Mouse (Mus musculus): ENCODE measurements around the gene Nxpe4. TPM values are rescaled to one million over a fixed set of nuclear protein-coding genes. Genes with fewer than 3 reads are reported as not detected.

Gene Nxpe4
- polyA plus RNA-seq, 1 experiment from 2014 or later: 4.7 TPM

DNA sequence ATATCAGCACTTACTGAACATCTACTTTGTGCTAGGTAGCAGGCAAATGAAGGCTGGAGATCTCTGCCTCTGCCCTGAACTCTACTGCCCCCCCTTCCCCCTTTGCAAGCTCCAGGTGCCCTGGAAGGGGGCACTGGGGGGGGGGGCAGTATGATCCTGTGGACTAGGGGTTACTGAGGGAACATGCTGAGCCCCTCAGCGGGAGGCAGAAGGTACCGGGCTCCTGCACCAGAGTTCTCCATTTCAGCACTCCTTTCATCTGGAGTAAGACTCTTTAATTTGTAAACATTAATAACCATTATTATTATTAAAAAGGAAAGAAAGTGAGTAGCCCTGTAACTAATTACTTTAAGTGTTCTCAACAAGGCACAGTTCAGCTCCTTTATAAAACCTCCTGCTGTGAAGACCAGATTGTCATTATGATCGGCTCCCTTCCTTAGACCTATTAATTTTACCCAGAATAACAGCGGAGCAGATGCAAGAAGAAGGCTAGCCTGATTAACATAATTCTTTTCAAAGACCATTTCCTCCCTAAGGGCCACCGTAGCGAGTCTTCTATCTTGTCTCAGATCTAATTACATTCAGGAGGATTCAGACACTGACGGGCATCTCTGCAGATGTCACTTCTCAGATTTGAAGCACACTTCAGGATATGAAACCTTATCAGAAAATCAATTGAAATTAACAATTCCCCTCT lies 21.0 kb downstream of the Nxpe4 start:
- H3K27me3 ChIP-seq (ENCODE audit: control insufficient read depth, insufficient read depth, low read length): no peaks in the 10 kb centered on the region
- WGBS: 71% methylated on average over 7 of the region's 7 CpGs
- no peaks in the 10 kb centered on the region for H3K4me1 ChIP-seq (ENCODE audit: control insufficient read depth, insufficient read depth, low read length)
- H3K36me3 ChIP-seq (ENCODE audit: control insufficient read depth, insufficient read depth): no peaks in the 10 kb centered on the region
- H3K9me3 ChIP-seq (replicated peaks; ENCODE audit: control insufficient read depth, low read length): no peaks in the 10 kb centered on the region
- H3K4me3 ChIP-seq (ENCODE audit: low read length): no peak overlapping the region
- ATAC-seq (replicated peaks; ENCODE audit: extremely low read depth, insufficient read depth, low FRiP score): no peak
- no peak overlapping the region for H3K27ac ChIP-seq (ENCODE audit: low read length)
- no peak overlapping the region for H3K4me2 ChIP-seq (ENCODE audit: low read depth, low read length)
- H3K9ac ChIP-seq (ENCODE audit: low read length): no peak overlapping the region

DNA sequence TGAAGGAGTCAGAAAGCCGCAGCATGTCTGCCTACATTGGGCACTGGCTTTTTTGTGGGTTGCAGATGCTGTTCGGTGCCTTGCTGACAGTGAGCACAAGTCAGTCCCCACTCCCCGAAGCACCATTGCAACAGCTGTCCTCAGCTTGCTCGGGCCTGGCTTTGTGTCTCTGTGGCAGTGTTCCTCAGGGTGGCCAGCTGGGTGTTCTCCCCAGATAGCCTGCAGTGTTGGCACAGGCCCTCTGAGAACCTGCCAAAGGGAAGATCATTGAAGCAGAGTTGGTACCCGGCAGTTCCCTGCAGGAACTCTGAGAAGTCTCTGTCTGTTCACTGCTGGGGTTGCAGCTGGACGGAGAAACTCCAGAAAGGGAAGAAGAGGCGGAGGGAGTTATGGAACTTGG lies 22.5 kb downstream of the Nxpe4 start:
- Histone ChIP-seq H3K4me1 (ENCODE audit: control insufficient read depth, insufficient read depth, low read length) (no peaks in the 10 kb centered on the region), H3K27me3 (ENCODE audit: control insufficient read depth, insufficient read depth, low read length) (no peaks in the 10 kb centered on the region)

DNA sequence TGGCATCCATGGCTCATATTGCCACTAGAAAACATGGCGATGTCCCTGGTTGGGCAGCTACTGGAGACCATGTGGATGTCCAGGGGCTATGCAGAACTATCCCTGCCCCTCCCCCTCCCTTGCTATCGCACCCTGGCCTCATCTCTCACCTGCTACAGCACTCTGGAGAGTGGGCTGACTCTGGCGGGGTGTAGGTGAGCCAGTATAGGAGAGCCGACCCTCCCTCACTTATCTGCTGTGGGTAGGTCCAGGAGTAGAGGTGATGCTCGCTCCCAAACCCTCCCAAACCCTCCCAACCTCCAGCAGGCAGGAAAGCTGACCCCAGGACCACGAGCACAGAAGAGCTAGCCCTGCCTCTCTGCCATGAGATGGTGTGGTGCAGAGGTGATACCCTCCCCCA lies 27.0 kb downstream of the Nxpe4 start:
- Histone ChIP-seq H3K9ac (ENCODE audit: low read length) (no peak overlapping the region), H3K9me3 (replicated peaks; ENCODE audit: control insufficient read depth, low read length) (no peaks in the 10 kb centered on the region), H3K4me2 (ENCODE audit: low read depth, low read length) (no peak overlapping the region), H3K27ac (ENCODE audit: low read length) (no peak overlapping the region), H3K27me3 (ENCODE audit: control insufficient read depth, insufficient read depth, low read length) (no peaks in the 10 kb centered on the region), H3K36me3 (ENCODE audit: control insufficient read depth, insufficient read depth) (no peaks in the 10 kb centered on the region), H3K4me1 (ENCODE audit: control insufficient read depth, insufficient read depth, low read length) (no peaks in the 10 kb centered on the region), H3K4me3 (ENCODE audit: low read length) (no peak overlapping the region)
- 82% methylated on average over 6 of the region's 6 CpGs for WGBS
- ATAC-seq (replicated peaks; ENCODE audit: extremely low read depth, insufficient read depth, low FRiP score): no peak

More for the DNA sequence above, 22.5 kb downstream of the Nxpe4 start:
- no peak overlapping the region for H3K4me3 ChIP-seq (ENCODE audit: low read length)
- no peak overlapping the region for H3K4me2 ChIP-seq (ENCODE audit: low read depth, low read length)
- ATAC-seq (replicated peaks; ENCODE audit: extremely low read depth, insufficient read depth, low FRiP score): no peak
- H3K27ac ChIP-seq (ENCODE audit: low read length): no peak overlapping the region
- 72% methylated on average over 7 of the region's 7 CpGs for WGBS
- no peaks in the 10 kb centered on the region for H3K9me3 ChIP-seq (replicated peaks; ENCODE audit: control insufficient read depth, low read length)
- no peaks in the 10 kb centered on the region for H3K36me3 ChIP-seq (ENCODE audit: control insufficient read depth, insufficient read depth)
- no peak overlapping the region for H3K9ac ChIP-seq (ENCODE audit: low read length)

DNA sequence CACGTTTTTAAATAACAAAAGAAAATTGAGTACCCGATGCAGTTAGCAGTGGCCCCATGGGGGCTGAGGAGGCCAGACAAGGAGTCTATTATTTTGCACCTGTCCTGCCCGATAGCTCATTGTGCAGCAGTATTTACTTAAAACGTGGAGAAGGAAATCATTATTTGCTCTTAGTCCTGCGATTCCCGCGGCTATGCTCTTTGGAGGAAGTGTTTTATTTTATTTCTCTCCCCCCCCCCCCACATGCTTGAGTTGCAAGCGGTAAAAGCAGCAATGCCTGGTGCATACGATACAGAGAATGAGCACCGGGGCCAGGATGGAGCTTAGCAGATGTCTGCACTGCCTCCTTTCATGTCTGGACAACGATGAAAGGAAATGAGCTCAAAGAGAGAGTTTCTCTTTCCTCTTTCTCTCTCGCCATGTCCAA lies 35.6 kb downstream of the Nxpe4 start:
- Histone ChIP-seq H3K9me3 (replicated peaks; ENCODE audit: control insufficient read depth, low read length) (no peaks in the 10 kb centered on the region), H3K9ac (ENCODE audit: low read length) (no peak overlapping the region), H3K4me2 (ENCODE audit: low read depth, low read length) (no peak overlapping the region), H3K4me3 (ENCODE audit: low read length) (no peak overlapping the region), H3K4me1 (ENCODE audit: control insufficient read depth, insufficient read depth, low read length) (no peaks in the 10 kb centered on the region), H3K27me3 (ENCODE audit: control insufficient read depth, insufficient read depth, low read length) (no peaks in the 10 kb centered on the region), H3K36me3 (ENCODE audit: control insufficient read depth, insufficient read depth) (no peaks in the 10 kb centered on the region), H3K27ac (ENCODE audit: low read length) (no peak overlapping the region)
- ATAC-seq (replicated peaks; ENCODE audit: extremely low read depth, insufficient read depth, low FRiP score): no peak
- WGBS: 62% methylated on average over 12 of the region's 12 CpGs

DNA sequence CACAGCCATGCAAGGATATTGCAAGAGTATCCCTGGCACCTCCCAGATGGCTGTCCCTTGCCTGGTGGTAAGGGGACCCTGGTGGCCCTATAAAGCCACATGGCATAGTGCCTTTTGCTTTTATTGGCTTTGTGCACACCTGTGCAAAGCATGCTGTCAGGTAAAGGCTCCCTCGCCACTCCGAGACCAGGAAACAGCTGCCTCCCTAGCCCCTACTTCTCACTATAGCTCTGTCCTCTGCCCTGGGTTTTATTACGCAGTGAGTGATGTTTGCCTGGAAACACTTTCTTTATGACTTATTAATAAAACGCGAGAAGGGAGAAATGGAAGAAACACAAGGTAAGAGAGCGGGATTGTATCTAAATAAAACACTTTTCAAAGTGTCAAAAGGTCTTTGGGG lies 49.1 kb downstream of the Nxpe4 start:
- Histone ChIP-seq H3K4me1 (ENCODE audit: control insufficient read depth, insufficient read depth, low read length) (no peaks in the 10 kb centered on the region), H3K27me3 (ENCODE audit: control insufficient read depth, insufficient read depth, low read length) (no peaks in the 10 kb centered on the region), H3K4me3 (ENCODE audit: low read length) (no peak overlapping the region), H3K9ac (ENCODE audit: low read length) (no peak overlapping the region), H3K9me3 (replicated peaks; ENCODE audit: control insufficient read depth, low read length) (no peaks in the 10 kb centered on the region), H3K4me2 (ENCODE audit: low read depth, low read length) (no peak overlapping the region), H3K27ac (ENCODE audit: low read length) (no peak overlapping the region), H3K36me3 (ENCODE audit: control insufficient read depth, insufficient read depth) (no peaks in the 10 kb centered on the region)
- 81% methylated on average over 6 of the region's 6 CpGs for WGBS
- no peak for ATAC-seq (replicated peaks; ENCODE audit: extremely low read depth, insufficient read depth, low FRiP score)

DNA sequence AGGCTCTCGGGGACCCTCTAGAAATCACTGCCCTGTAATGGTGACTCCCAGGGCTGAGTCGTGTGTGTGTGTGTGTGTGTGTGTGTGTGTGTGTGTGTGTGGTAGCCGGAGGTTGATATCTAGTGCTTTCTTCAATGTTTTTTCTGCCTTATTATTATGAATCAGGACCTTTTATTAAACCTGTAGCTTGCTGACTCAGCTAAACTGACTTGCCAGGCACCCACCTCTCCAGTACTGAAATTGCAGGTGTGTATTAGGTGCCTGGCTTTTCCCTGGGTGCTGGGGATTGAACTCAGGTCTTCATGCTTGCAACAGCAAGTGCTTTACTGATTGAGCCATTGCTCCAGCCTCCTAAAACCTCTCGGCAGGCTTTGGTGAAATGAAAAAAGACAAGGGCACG lies 50.1 kb downstream of the Nxpe4 start:
- no peak overlapping the region for H3K9ac ChIP-seq (ENCODE audit: low read length)
- H3K27me3 ChIP-seq (ENCODE audit: control insufficient read depth, insufficient read depth, low read length): no peaks in the 10 kb centered on the region; the same call in 1 of the 2 replicates
- ATAC-seq (replicated peaks; ENCODE audit: extremely low read depth, insufficient read depth, low FRiP score): no peak
- H3K9me3 ChIP-seq (replicated peaks; ENCODE audit: control insufficient read depth, low read length): no peaks in the 10 kb centered on the region
- no peak overlapping the region for H3K27ac ChIP-seq (ENCODE audit: low read length)
- WGBS: 88% methylated on average over 5 of the region's 5 CpGs
- no peaks in the 10 kb centered on the region for H3K4me1 ChIP-seq (ENCODE audit: control insufficient read depth, insufficient read depth, low read length)
- H3K36me3 ChIP-seq (ENCODE audit: control insufficient read depth, insufficient read depth): no peaks in the 10 kb centered on the region
- H3K4me2 ChIP-seq (ENCODE audit: low read depth, low read length): no peak overlapping the region
- H3K4me3 ChIP-seq (ENCODE audit: low read length): no peak overlapping the region

DNA sequence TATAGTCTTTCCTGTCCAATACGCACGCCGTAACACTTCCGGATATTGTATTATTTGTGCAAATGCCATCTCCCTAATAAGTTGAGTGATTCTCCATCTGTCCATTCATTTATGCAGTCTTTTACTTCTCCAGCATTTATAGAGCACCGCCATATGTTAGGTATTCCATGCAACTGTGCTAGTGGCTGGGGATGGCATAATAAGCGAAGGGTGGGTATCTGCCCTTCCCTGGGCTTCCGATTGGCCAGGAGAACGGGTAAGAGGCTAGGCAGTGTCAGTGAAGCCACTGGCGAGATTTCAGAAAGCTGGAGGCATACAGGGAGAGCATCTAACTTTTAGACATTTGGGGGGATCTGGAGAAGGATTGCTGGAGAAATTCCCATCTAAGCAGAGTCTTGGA lies 52.9 kb downstream of the Nxpe4 start:
- Histone ChIP-seq H3K4me1 (ENCODE audit: control insufficient read depth, insufficient read depth, low read length) (no peaks in the 10 kb centered on the region), H3K9ac (ENCODE audit: low read length) (no peak overlapping the region), H3K4me3 (ENCODE audit: low read length) (no peak overlapping the region), H3K9me3 (replicated peaks; ENCODE audit: control insufficient read depth, low read length) (no peaks in the 10 kb centered on the region), H3K27ac (ENCODE audit: low read length) (no peak overlapping the region), H3K27me3 (ENCODE audit: control insufficient read depth, insufficient read depth, low read length) (no peaks in the 10 kb centered on the region; the same call in 1 of the 2 replicates), H3K36me3 (ENCODE audit: control insufficient read depth, insufficient read depth) (no peaks in the 10 kb centered on the region), H3K4me2 (ENCODE audit: low read depth, low read length) (no peak overlapping the region)
- no peak for ATAC-seq (replicated peaks; ENCODE audit: extremely low read depth, insufficient read depth, low FRiP score)
- 85% methylated on average over 9 of the region's 9 CpGs for WGBS

DNA sequence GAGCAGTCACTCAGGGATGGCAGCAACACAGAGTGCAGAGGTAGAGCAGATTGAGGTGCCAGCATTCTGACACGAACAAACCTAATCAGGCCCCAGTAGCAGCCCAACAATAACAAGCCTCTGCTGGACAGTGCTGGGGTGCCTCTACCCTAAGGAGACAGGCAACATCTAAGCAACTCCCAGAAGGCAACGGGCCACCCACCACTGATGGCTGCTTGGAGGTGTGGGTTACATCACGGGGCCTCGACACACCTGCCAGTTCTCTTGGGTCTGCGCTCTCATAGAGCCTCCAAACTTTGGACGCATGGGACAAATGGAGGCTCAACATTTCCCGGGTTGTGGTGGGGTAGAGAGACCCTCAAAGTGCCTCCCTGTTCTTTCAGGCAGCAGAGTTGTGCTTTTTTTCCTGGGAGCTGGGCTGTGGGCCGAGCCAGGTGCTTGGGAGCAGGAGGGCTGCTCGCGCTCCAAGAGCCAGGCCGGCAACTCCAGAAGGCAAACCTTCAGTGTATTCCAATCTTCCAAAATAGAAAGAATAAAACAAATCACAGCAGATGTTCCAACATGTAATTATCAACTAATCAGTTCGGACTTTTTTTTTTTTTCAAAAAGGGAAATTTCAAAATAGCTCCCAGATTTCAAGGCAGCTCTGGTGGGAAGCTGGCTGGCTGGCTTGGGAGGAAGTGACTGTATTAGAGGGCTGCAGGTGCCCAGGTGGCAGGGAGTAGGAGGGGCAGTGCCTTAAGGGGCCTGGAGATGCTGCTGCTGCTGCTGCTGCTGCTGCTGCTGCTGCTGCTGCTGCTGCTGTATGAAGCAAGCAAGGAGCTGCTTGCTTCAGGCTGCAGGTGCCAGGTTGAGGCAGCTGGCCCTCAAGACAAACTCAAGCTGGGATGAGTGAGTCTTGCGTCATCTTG lies 54.5 kb downstream of the Nxpe4 start:
- no peaks in the 10 kb centered on the region; the same call in 1 of the 2 replicates for H3K27me3 ChIP-seq (ENCODE audit: control insufficient read depth, insufficient read depth, low read length)
- H3K4me2 ChIP-seq (ENCODE audit: low read depth, low read length): no peak overlapping the region
- no peak for ATAC-seq (replicated peaks; ENCODE audit: extremely low read depth, insufficient read depth, low FRiP score)

DNA sequence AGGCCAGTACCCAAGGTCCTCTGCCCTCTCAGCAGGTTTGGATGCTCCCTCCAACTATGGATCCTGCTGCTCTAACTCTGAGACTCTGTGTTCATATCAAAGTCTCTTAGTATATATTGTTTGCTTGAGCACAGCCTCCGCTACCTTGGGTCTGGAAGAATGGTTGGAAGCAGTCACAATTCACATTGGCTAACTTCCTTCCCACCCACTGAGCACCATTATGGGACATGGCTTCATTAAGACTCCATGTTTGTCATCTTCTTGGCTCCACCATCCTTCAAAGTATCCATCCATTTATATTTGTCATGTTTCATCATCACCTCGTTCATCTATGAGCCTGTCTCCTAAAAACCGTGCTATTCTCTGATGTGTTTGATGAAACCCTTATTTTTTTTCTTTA lies 68.9 kb downstream of the Nxpe4 start:
- no peak overlapping the region for H3K9ac ChIP-seq (ENCODE audit: low read length)
- H3K36me3 ChIP-seq (ENCODE audit: control insufficient read depth, insufficient read depth): no peaks in the 10 kb centered on the region
- no peak for ATAC-seq (replicated peaks; ENCODE audit: extremely low read depth, insufficient read depth, low FRiP score)
- H3K9me3 ChIP-seq (replicated peaks; ENCODE audit: control insufficient read depth, low read length): no peaks in the 10 kb centered on the region
- H3K27me3 ChIP-seq (ENCODE audit: control insufficient read depth, insufficient read depth, low read length): no peaks in the 10 kb centered on the region
- WGBS: 74% methylated on average over 3 of the region's 3 CpGs
- no peak overlapping the region for H3K27ac ChIP-seq (ENCODE audit: low read length)
- H3K4me3 ChIP-seq (ENCODE audit: low read length): no peak overlapping the region
- no peak overlapping the region for H3K4me2 ChIP-seq (ENCODE audit: low read depth, low read length)
- H3K4me1 ChIP-seq (ENCODE audit: control insufficient read depth, insufficient read depth, low read length): no peaks in the 10 kb centered on the region

More for the DNA sequence above, 54.5 kb downstream of the Nxpe4 start:
- H3K27ac ChIP-seq (ENCODE audit: low read length): no peak overlapping the region
- H3K4me1 ChIP-seq (ENCODE audit: control insufficient read depth, insufficient read depth, low read length): no peaks in the 10 kb centered on the region
- H3K36me3 ChIP-seq (ENCODE audit: control insufficient read depth, insufficient read depth): no peaks in the 10 kb centered on the region
- H3K9me3 ChIP-seq (replicated peaks; ENCODE audit: control insufficient read depth, low read length): no peaks in the 10 kb centered on the region
- H3K4me3 ChIP-seq (ENCODE audit: low read length): no peak overlapping the region
- 81% methylated on average over 13 of the region's 13 CpGs for WGBS
- no peak overlapping the region for H3K9ac ChIP-seq (ENCODE audit: low read length)
